Mouse (Mus musculus) erythroid progenitor cell, adult 5-6 weeks (primary cell): ENCODE measurements around the gene 4932411N23Rik. TPM values are rescaled to one million over a fixed set of nuclear protein-coding genes. Genes with fewer than 3 reads are reported as not detected.
"Not testable (repeated sequence)": the region's sequence is repeated elsewhere in the genome, so short reads cannot be mapped to it uniquely, and the experiment has no call there.

Experiments used
- ATAC-seq: replicated peaks from 2 replicates; pipeline ENCODE4 v1.8.0; 2016; ENCODE audit warnings: moderate number of reproducible peaks, mild to moderate bottlenecking, moderate TSS enrichment, inconsistent platforms; ENCODE audit not compliant: poor library complexity, low FRiP score, severe bottlenecking
- total RNA-seq, 2 experiments: library from RNA; stranded (forward) in 1 of 2; stranded (reverse) in 1 of 2; fragments of 150-400 nt in 1 of 2; fragments of 186-747, 209-891 nt in 1 of 2; gene quantifications; 2 replicates each; pipeline versions ENCODE4 v1.2.3 to v1.2.4; 2015 to 2017; ENCODE audit warnings: low replicate concordance in 2 of 2

4932411N23Rik gene
- not detected in 2 replicates for total RNA-seq (2015; ENCODE audit: low replicate concordance)
- not detected in 2 replicates for total RNA-seq (2017; ENCODE audit: low replicate concordance)

DNA sequence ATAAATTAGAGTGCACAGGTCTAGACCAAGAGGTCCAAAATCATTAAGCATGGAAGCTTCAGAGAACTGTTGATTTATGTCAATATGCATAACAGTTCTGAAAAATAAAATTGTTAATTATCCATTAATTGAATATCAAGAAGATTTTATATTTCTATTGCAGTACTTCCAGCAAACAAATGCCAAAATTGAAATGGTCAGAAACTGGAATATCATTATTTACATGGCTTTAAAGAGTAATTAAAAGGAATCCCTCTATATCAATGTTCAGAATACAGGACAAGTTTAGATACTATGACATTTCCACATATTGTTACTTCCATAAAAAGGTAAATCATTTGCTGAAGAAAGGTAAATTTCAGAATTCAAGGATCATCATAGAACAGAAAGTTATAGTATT, at the start of gene 4932411N23Rik:
Gene 4932411N23Rik, minus strand, starts transcription at position 101 of the 400 bp plus-strand sequence.
- no peak for ATAC-seq

DNA sequence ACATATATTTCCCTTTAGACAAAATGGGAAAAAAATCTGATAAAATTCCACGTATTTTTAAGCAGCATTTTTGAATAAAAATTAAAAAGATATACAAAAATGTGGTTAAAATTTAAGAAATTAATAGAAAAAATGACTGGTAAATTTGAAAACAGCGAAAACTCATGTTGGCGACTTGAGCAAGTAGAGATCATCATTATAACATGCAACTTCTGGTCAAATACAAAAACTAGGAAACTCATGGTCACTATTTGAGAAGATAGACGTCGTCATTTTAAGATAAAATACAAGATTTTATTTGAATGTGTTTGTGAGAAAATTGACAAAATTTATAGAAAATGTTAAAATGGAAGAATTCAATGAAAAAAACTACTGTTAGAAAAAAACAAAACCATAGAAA, 35.8 kb downstream of the 4932411N23Rik start:
- no peak for ATAC-seq

DNA sequence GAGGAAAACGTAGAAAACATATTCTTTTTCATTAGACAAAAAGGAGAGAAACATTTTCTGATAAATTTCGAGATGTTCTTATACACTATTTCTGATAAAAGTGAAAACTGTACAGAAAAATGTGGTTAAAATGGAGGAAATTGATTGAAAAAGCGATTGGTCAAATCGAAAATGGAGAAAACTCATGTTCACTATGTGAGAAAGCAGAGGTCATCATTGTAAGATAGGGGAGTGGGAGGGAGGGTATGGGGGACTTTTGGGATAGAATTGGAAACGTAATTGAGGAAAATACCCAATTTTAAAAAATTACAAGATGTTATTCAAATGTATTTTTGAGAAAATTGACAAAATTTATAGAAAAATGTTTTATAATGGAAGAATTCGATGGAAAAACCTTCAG, 38.0 kb downstream of the 4932411N23Rik start:
- not testable (repeated sequence) for ATAC-seq

DNA sequence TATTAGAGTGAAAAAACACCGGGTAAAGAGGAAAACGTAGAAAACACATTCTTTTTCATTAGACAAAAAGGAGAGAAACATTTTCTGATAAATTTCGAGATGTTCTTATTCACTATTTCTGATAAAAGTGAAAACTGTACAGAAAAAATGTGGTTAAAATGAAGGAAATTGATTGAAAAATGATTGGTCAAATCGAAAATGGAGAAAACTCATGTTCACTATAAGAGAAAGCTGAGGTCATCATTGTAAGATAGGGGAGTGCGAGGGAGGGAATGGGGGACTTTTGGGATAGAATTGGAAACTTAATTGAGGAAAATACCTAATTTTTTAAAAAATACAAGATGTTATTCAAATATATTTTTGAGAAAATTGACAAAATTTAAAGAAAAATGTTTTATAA, 40.8 kb downstream of the 4932411N23Rik start:
- ATAC-seq: not testable (repeated sequence)

DNA sequence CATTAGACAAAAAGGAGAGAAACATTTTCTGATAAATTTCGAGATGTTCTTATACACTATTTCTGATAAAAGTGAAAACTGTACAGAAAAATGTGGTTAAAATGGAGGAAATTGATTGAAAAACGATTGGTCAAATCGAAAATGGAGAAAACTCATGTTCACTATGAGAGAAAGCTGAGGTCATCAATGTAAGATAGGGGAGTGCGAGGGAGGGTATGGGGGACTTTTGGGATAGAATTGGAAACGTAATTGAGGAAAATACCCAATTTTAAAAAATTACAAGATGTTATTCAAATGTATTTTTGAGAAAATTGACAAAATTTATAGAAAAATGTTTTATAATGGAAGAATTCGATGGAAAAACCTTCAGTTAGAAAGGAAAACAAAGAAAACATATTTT, 42.2 kb downstream of the 4932411N23Rik start:
- not testable (repeated sequence) for ATAC-seq

Other genes with a start within 250 kb of the 4932411N23Rik start
- gene Gm382, start 224.1 kb upstream of the 4932411N23Rik start, total RNA-seq (2015; ENCODE audit: low replicate concordance): not detected in 2 replicates
- not detected in 2 replicates for gene Gm382, start 224.1 kb upstream of the 4932411N23Rik start, total RNA-seq (2017; ENCODE audit: low replicate concordance)